Mouse (Mus musculus) heart, adult 2 months (tissue): ENCODE results near the gene Pard3. TPM values are rescaled to one million over a fixed set of nuclear protein-coding genes. Genes with fewer than 3 reads are reported as not detected.

Experiments
- DNase-seq, 2 experiments: peaks; one replicate each; pipeline ENCODE4 v3.0.0; 2021
- H3K27ac ChIP-seq: fragments of 200-600 bp; 2 replicates; pipeline ENCODE4 v1.8.1; 2022
- H3K27me3 ChIP-seq: fragments of 200-500 bp; 2 replicates; pipeline ENCODE4 v1.6.1; 2012; ENCODE audit warnings: mild to moderate bottlenecking, low read length, inconsistent platforms, mixed read lengths; ENCODE audit not compliant: control insufficient read depth, insufficient read depth
- H3K36me3 ChIP-seq: fragments of 200-500 bp; 2 replicates; pipeline ENCODE4 v1.6.1; 2012; ENCODE audit warnings: low read length, inconsistent platforms; ENCODE audit not compliant: control insufficient read depth, insufficient read depth
- H3K4me1 ChIP-seq: fragments of 200-500 bp; 2 replicates; pipeline ENCODE4 v1.6.1; 2011; ENCODE audit warnings: low read length; ENCODE audit not compliant: control insufficient read depth, insufficient read depth
- H3K4me3 ChIP-seq: fragments of 200-600 bp; 2 replicates; pipeline ENCODE4 v1.8.1; 2022
- H3K79me2 ChIP-seq: fragments of 200-500 bp; replicated peaks from 2 replicates; pipeline ENCODE4 v1.6.1; 2012; ENCODE audit warnings: mild to moderate bottlenecking, inconsistent platforms, low read length, moderate library complexity, mixed read lengths; ENCODE audit not compliant: control insufficient read depth, insufficient read depth
- H3K9ac ChIP-seq: fragments of 200-500 bp; 2 replicates; pipeline ENCODE4 v1.6.1; 2012; ENCODE audit warnings: low read depth, mild to moderate bottlenecking, control low read depth, inconsistent platforms, low read length, mixed read lengths
- CTCF ChIP-seq: fragments of 200-600 bp; IDR thresholded peaks from 2 replicates; pipeline ENCODE4 v1.8.1; 2022; ENCODE audit warnings: antibody characterized with exemption, mild to moderate bottlenecking, moderate library complexity
- EP300 ChIP-seq: fragments of 200-500 bp; IDR thresholded peaks from 2 replicates; pipeline ENCODE4 v1.6.1; 2011; ENCODE audit warnings: low read depth, low read length, control low read depth; ENCODE audit not compliant: insufficient read depth
- POLR2A ChIP-seq: fragments of 200-500 bp; IDR thresholded peaks from 2 replicates; pipeline ENCODE4 v1.6.1; 2011; ENCODE audit warnings: mild to moderate bottlenecking, low read depth, low read length, control low read depth; ENCODE audit not compliant: insufficient read depth
- WGBS: fragments of 180-500 bp; shearing (Covaris S2); methylation state at CpG from one replicate; pipeline ENCODE4 v1.1.7; 2018; 5-methylcytosine and 5-hydroxymethylcytosine counted together
- intact Hi-C: fragments of 180-260 bp; cut with DNase I; formaldehyde crosslinking; loops from one replicate; pipeline ENCODE4 v1.15.1; 2025
- polyA plus RNA-seq: library from polyadenylated mRNA; depleted of rRNA; stranded (reverse); fragments of >200 nt; gene quantifications from 2 replicates; pipeline ENCODE4 v1.2.3, GENCODE M21; 2012
- total RNA-seq, 2 experiments: library from RNA; stranded (reverse); gene quantifications; 2 replicates each; pipeline ENCODE4 v1.2.3; 2021

Gene Pard3
- total and polyA plus RNA-seq, 3 experiments, result 23.7 to 32.9 (median 30.1) TPM

GRCm38 (mm10) chr8:127570527-127570926 is 506.8 kb downstream of the Pard3 start:
- TF ChIP-seq CTCF (no peak), EP300 (no peak), POLR2A (no peak)
- intact Hi-C loops, result no loop called here
- Histone ChIP-seq H3K79me2 (no peaks in the 10 kb centered on the region), H3K36me3 (no peaks in the 10 kb centered on the region), H3K27me3 (no peaks in the 10 kb centered on the region), H3K4me3 (no peak overlapping the region), H3K4me1 (no peaks in the 10 kb centered on the region), H3K9ac (no peak overlapping the region), H3K27ac (no peak overlapping the region)
- 92% methylated on average over 1 of the region's 1 CpGs for WGBS
- DNase-seq, result no peak

- Histone ChIP-seq H3K9ac (no peak overlapping the region), H3K36me3 (no peaks in the 10 kb centered on the region), H3K27ac (no peak overlapping the region), H3K4me3 (no peak overlapping the region), H3K79me2 (no peaks in the 10 kb centered on the region), H3K4me1 (no peaks in the 10 kb centered on the region), H3K27me3 (no peaks in the 10 kb centered on the region)
- intact Hi-C loops, result no loop called here
- no peak for DNase-seq
- TF ChIP-seq CTCF (no peak), EP300 (no peak), POLR2A (no peak)
- 96% methylated on average over 4 of the region's 4 CpGs for WGBS
These were observed 508.8 kb downstream of the Pard3 start for GRCm38 (mm10) chr8:127572493-127572892.

- no peaks in the 10 kb centered on the region for H3K36me3 ChIP-seq
- H3K27me3 ChIP-seq, result no peaks in the 10 kb centered on the region
- no peak overlapping the region for H3K4me3 ChIP-seq
- WGBS, result 96% methylated on average over 4 of the region's 4 CpGs
- H3K9ac ChIP-seq, result no peak overlapping the region
- H3K4me1 ChIP-seq, result no peaks in the 10 kb centered on the region
- no peak overlapping the region for H3K27ac ChIP-seq
- intact Hi-C loops, result no loop called here
- TF ChIP-seq EP300, result no peak
- no peak for TF ChIP-seq POLR2A
- no peak for TF ChIP-seq CTCF
- no peak for DNase-seq
- no peaks in the 10 kb centered on the region for H3K79me2 ChIP-seq
These were observed 513.0 kb downstream of the Pard3 start for GRCm38 (mm10) chr8:127576657-127577056.

- intact Hi-C loops, result no loop called here
These were observed 514.0 kb downstream of the Pard3 start for GRCm38 (mm10) chr8:127577656-127578055.

GRCm38 (mm10) chr8:127579436-127579835 is 515.7 kb downstream of the Pard3 start:
- WGBS, result 91% methylated on average over 9 of the region's 9 CpGs
- Histone ChIP-seq H3K9ac (no peak overlapping the region), H3K79me2 (no peaks in the 10 kb centered on the region), H3K27ac (no peak overlapping the region), H3K27me3 (no peaks in the 10 kb centered on the region), H3K36me3 (no peaks in the 10 kb centered on the region), H3K4me3 (no peak overlapping the region), H3K4me1 (no peaks in the 10 kb centered on the region)
- intact Hi-C loops, result no loop called here
- no peak for TF ChIP-seq POLR2A
- no peak for DNase-seq

More at GRCm38 (mm10) chr8:127577656-127578055, 514.0 kb downstream of the Pard3 start:
- Histone ChIP-seq H3K27me3 (no peaks in the 10 kb centered on the region), H3K27ac (no peak overlapping the region), H3K79me2 (no peaks in the 10 kb centered on the region), H3K9ac (no peak overlapping the region), H3K36me3 (no peaks in the 10 kb centered on the region), H3K4me1 (no peaks in the 10 kb centered on the region), H3K4me3 (no peak overlapping the region)
- TF ChIP-seq POLR2A (no peak), EP300 (no peak), CTCF (no peak)
- no peak for DNase-seq
- WGBS, result 75% methylated on average over 6 of the region's 6 CpGs

GRCm38 (mm10) chr8:127583429-127583828 is 519.7 kb downstream of the Pard3 start:
- WGBS, result 85% methylated on average over 2 of the region's 2 CpGs
- Histone ChIP-seq H3K27me3 (no peaks in the 10 kb centered on the region), H3K27ac (no peak overlapping the region), H3K79me2 (no peaks in the 10 kb centered on the region), H3K4me3 (no peak overlapping the region), H3K36me3 (no peaks in the 10 kb centered on the region), H3K9ac (no peak overlapping the region), H3K4me1 (no peaks in the 10 kb centered on the region)
- no peak for TF ChIP-seq CTCF
- TF ChIP-seq EP300, result no peak
- no peak for TF ChIP-seq POLR2A
- no peak for DNase-seq
- intact Hi-C loops, result no loop called here
